Mouse (Mus musculus) retina, adult 2 months (tissue): ENCODE measurements around the gene Pop4.
"Not testable (repeated sequence)": the region's sequence is repeated elsewhere in the genome, so short reads cannot be mapped to it uniquely, and the experiment has no call there.

Experiments used
- DNase-seq: peaks from one replicate; pipeline ENCODE4 v3.0.0-alpha.2; 2012; ENCODE audit warnings: low read depth, low spot score

The Pop4 gene

GRCm38 (mm10) chr7:38270703-38271510, at the start of gene Pop4:
Gene Pop4 (minus strand): TSS chr7:38271423.
- peak; percentile 85 for DNase-seq

- DNase-seq: no peak
These were observed 49.4 kb upstream of the Pop4 start for GRCm38 (mm10) chr7:38320641-38321040.

- not testable (repeated sequence) for DNase-seq
These were observed 11.0 kb upstream of the Pop4 start for GRCm38 (mm10) chr7:38282192-38282591.

- DNase-seq: no peak
These were observed 1.3 kb upstream of the Pop4 start for GRCm38 (mm10) chr7:38272551-38272950.

- DNase-seq: no peak
These were observed 636 bp upstream of the Pop4 start for GRCm38 (mm10) chr7:38271859-38272258.

GRCm38 (mm10) chr7:38271511-38271811, 238 bp upstream of the Pop4 start:
- DNase-seq: no peak

- no peak for DNase-seq
These were observed 4.1 kb downstream of the Pop4 start for GRCm38 (mm10) chr7:38267006-38267680.

GRCm38 (mm10) chr7:38262406-38262805, 8.8 kb downstream of the Pop4 start:
- no peak for DNase-seq

- DNase-seq: no peak
These were observed 11.6 kb downstream of the Pop4 start for GRCm38 (mm10) chr7:38259631-38260030.

- no peak for DNase-seq
These were observed 17.8 kb downstream of the Pop4 start for GRCm38 (mm10) chr7:38253441-38253840.

- no peak for DNase-seq
These were observed 19.6 kb downstream of the Pop4 start for GRCm38 (mm10) chr7:38251494-38252216.

- DNase-seq: no peak
These were observed 28.8 kb downstream of the Pop4 start for GRCm38 (mm10) chr7:38242417-38242816.

GRCm38 (mm10) chr7:38237140-38237539, 34.1 kb downstream of the Pop4 start:
- no peak for DNase-seq

GRCm38 (mm10) chr7:38236400-38237105, 34.7 kb downstream of the Pop4 start:
- DNase-seq: no peak

GRCm38 (mm10) chr7:38230285-38230684, 40.9 kb downstream of the Pop4 start:
- DNase-seq: no peak

- DNase-seq: no peak
These were observed 42.9 kb downstream of the Pop4 start for GRCm38 (mm10) chr7:38228329-38228728.

GRCm38 (mm10) chr7:38227900-38228298, 43.3 kb downstream of the Pop4 start, which contains the start of gene Plekhf1:
Gene Plekhf1 (minus strand): TSS chr7:38228016.
- DNase-seq: peak; percentile 37

- no peak for DNase-seq
These were observed 43.9 kb downstream of the Pop4 start for GRCm38 (mm10) chr7:38227181-38227899.

GRCm38 (mm10) chr7:38226226-38226625, 45.0 kb downstream of the Pop4 start:
- no peak for DNase-seq

GRCm38 (mm10) chr7:38224577-38225369, 46.5 kb downstream of the Pop4 start:
- DNase-seq: no peak
